ENCODE assay signal across 17 mouse cellular contexts in genomic region chr10:84393405-84393804, GRCm38 (mm10). TPM values are rescaled to one million over a fixed set of nuclear protein-coding genes. Genes with fewer than 3 reads are reported as not detected.
DNase-seq lines count a peak whose midpoint lies in the region; ATAC-seq lines count a peak whose summit lies in the region.
"Had no signal": no experiment of that assay in that cellular context is flagged by ENCODE, and none has a peak within 500 bp of the region (broad histone marks: within the 10 kb centered on the region; RNA-seq: fewer than 3 reads in every experiment).

No protein-coding gene starts in this region.

- H3K9me3 ChIP-seq in forebrain, embryonic 10.5 days: no peaks in the 10 kb centered on the region
- H3K9me3 ChIP-seq in forebrain, embryonic 14.5 days (replicated peaks; ENCODE audit: control insufficient read depth, low read length): no peaks in the 10 kb centered on the region
- H3K9me3 ChIP-seq in heart, embryonic 16.5 days (replicated peaks; ENCODE audit: control insufficient read depth, low read length): no peaks in the 10 kb centered on the region
- no peaks in the 10 kb centered on the region for H3K9me3 ChIP-seq in limb, embryonic 13.5 days
- H3K9me3 ChIP-seq in limb, embryonic 10.5 days (replicated peaks): no peaks in the 10 kb centered on the region
- no peaks in the 10 kb centered on the region for H3K9me3 ChIP-seq in forebrain, embryonic 16.5 days (ENCODE audit: control insufficient read depth, low read length)
- no peaks in the 10 kb centered on the region for H3K9me3 ChIP-seq in liver, embryonic 11.5 days (ENCODE audit: control insufficient read depth, low read length)
- H3K9me3 ChIP-seq: hindbrain, embryonic 15.5 days; midbrain, embryonic 13.5 days had no signal

- ATAC-seq in forebrain, embryonic 14.5 days: no peak
- ATAC-seq in heart, embryonic 16.5 days (replicated peaks; ENCODE audit: extremely low read depth, insufficient read depth, low FRiP score): no peak
- no peak for ATAC-seq in limb, embryonic 13.5 days (ENCODE audit: low FRiP score, low read depth)
- ATAC-seq in forebrain, embryonic 16.5 days: no peak
- no peak for ATAC-seq in liver, embryonic 11.5 days (replicated peaks; ENCODE audit: low FRiP score)
- ATAC-seq: midbrain, embryonic 13.5 days had no signal

- peaks cover 36% of the 10 kb centered on the region for H3K36me3 ChIP-seq in forebrain, embryonic 10.5 days (replicated peaks)
- peaks cover 5% of the 10 kb centered on the region; the same call in 1 of the 2 replicates for H3K36me3 ChIP-seq in forebrain, embryonic 14.5 days (ENCODE audit: control insufficient read depth, insufficient read depth, low read length)
- H3K36me3 ChIP-seq in heart, embryonic 16.5 days (ENCODE audit: control insufficient read depth, insufficient read depth): no peaks in the 10 kb centered on the region
- H3K36me3 ChIP-seq in limb, embryonic 13.5 days: peaks cover 30% of the 10 kb centered on the region
- H3K36me3 ChIP-seq in limb, embryonic 10.5 days: peaks cover 2% of the 10 kb centered on the region; the same call in 1 of the 2 replicates
- H3K36me3 ChIP-seq in forebrain, embryonic 16.5 days (ENCODE audit: control insufficient read depth, insufficient read depth): no peaks in the 10 kb centered on the region
- H3K36me3 ChIP-seq in liver, embryonic 11.5 days (ENCODE audit: control insufficient read depth, insufficient read depth, low read length): no peaks in the 10 kb centered on the region
- H3K36me3 ChIP-seq: midbrain, embryonic 13.5 days had no signal

- 87% methylated on average over 9 of the region's 9 CpGs for WGBS in forebrain, embryonic 10.5 days
- WGBS in forebrain, embryonic 14.5 days: 81% methylated on average over 9 of the region's 9 CpGs
- WGBS in heart, embryonic 16.5 days: 59% methylated on average over 9 of the region's 9 CpGs
- WGBS in limb, embryonic 13.5 days: 81% methylated on average over 9 of the region's 9 CpGs
- WGBS in limb, embryonic 10.5 days: 85% methylated on average over 9 of the region's 9 CpGs
- WGBS in forebrain, embryonic 16.5 days: 75% methylated on average over 9 of the region's 9 CpGs
- WGBS in liver, embryonic 11.5 days: 64% methylated on average over 9 of the region's 9 CpGs

- H3K9ac ChIP-seq in forebrain, embryonic 14.5 days (ENCODE audit: low read length): no peak overlapping the region
- 0 out of 2 replicates have a peak overlapping the region, but pooled peaks have one; percentile 24 for H3K9ac ChIP-seq in heart, embryonic 16.5 days (ENCODE audit: low read length)
- H3K9ac ChIP-seq in limb, embryonic 13.5 days: no peak overlapping the region
- H3K9ac ChIP-seq in forebrain, embryonic 16.5 days (replicated peaks; ENCODE audit: low read depth, low read length): no peak overlapping the region
- no peak overlapping the region for H3K9ac ChIP-seq in liver, embryonic 11.5 days (ENCODE audit: low read depth, low read length)
- H3K9ac ChIP-seq: hindbrain, embryonic 15.5 days; midbrain, embryonic 13.5 days had no signal

- intact Hi-C loops in heart, postnatal 10 days (cut with DNase I): no loop called here

- no peak for DNase-seq in forebrain, embryonic 10.5 days (ENCODE audit: extremely low spot score, low spot score)
- DNase-seq in forebrain, embryonic 14.5 days (ENCODE audit: low spot score): no peak
- no peak for DNase-seq in heart, postnatal 10 days
- DNase-seq in limb, embryonic 10.5 days (ENCODE audit: low spot score): no peak
- no peak for DNase-seq in liver, embryonic 11.5 days (ENCODE audit: low spot score)
- DNase-seq: adrenal gland, adult 8-10 months; cerebellum, postnatal 25 days; heart, adult 2 months; kidney, adult 8-10 months; kidney, postnatal 36 days; thymus, adult 2 months had no signal

- H3K27me3 ChIP-seq in forebrain, embryonic 10.5 days (ENCODE audit: poor library complexity, severe bottlenecking): no peaks in the 10 kb centered on the region
- H3K27me3 ChIP-seq in forebrain, embryonic 14.5 days (replicated peaks; ENCODE audit: control insufficient read depth, insufficient read depth, low read length): no peaks in the 10 kb centered on the region
- H3K27me3 ChIP-seq in heart, embryonic 16.5 days (ENCODE audit: control insufficient read depth, insufficient read depth, low read length): no peaks in the 10 kb centered on the region
- no peaks in the 10 kb centered on the region for H3K27me3 ChIP-seq in limb, embryonic 13.5 days
- H3K27me3 ChIP-seq in limb, embryonic 10.5 days (ENCODE audit: low read depth, poor library complexity, severe bottlenecking): no peaks in the 10 kb centered on the region
- H3K27me3 ChIP-seq in forebrain, embryonic 16.5 days (replicated peaks; ENCODE audit: control insufficient read depth, insufficient read depth, low read length): no peaks in the 10 kb centered on the region
- no peaks in the 10 kb centered on the region; the same call in 1 of the 2 replicates for H3K27me3 ChIP-seq in liver, embryonic 11.5 days (replicated peaks; ENCODE audit: control insufficient read depth, insufficient read depth, low read length)
- H3K27me3 ChIP-seq: CH12.LX; hindbrain, embryonic 15.5 days; midbrain, embryonic 13.5 days had no signal

- peaks cover 79% of the 10 kb centered on the region for H3K4me1 ChIP-seq in forebrain, embryonic 10.5 days
- H3K4me1 ChIP-seq in forebrain, embryonic 14.5 days (ENCODE audit: control insufficient read depth, insufficient read depth, low read length): peaks cover 32% of the 10 kb centered on the region
- peaks cover 65% of the 10 kb centered on the region for H3K4me1 ChIP-seq in heart, embryonic 16.5 days (ENCODE audit: control insufficient read depth, insufficient read depth, low read length)
- H3K4me1 ChIP-seq in limb, embryonic 13.5 days: peaks cover 46% of the 10 kb centered on the region
- H3K4me1 ChIP-seq in limb, embryonic 10.5 days: peaks cover 21% of the 10 kb centered on the region
- H3K4me1 ChIP-seq in forebrain, embryonic 16.5 days (replicated peaks; ENCODE audit: control insufficient read depth, insufficient read depth, low read length): peaks cover 53% of the 10 kb centered on the region
- peaks cover 15% of the 10 kb centered on the region for H3K4me1 ChIP-seq in liver, embryonic 11.5 days (replicated peaks; ENCODE audit: control insufficient read depth, insufficient read depth, low read length)

- H3K4me2 ChIP-seq in forebrain, embryonic 14.5 days (ENCODE audit: low read length): no peak overlapping the region
- no peak overlapping the region for H3K4me2 ChIP-seq in heart, embryonic 16.5 days (ENCODE audit: low read depth, low read length)
- no peak overlapping the region for H3K4me2 ChIP-seq in limb, embryonic 13.5 days (replicated peaks)
- no peak overlapping the region for H3K4me2 ChIP-seq in forebrain, embryonic 16.5 days (ENCODE audit: low read length)
- H3K4me2 ChIP-seq in liver, embryonic 11.5 days: no peak overlapping the region
- H3K4me2 ChIP-seq: hindbrain, embryonic 15.5 days; midbrain, embryonic 13.5 days had no signal

- H3K27ac ChIP-seq in forebrain, embryonic 10.5 days: peak overlapping the region; percentile 79; the same call in 1 of the 2 replicates
- no peak overlapping the region for H3K27ac ChIP-seq in forebrain, embryonic 14.5 days (ENCODE audit: low read depth, low read length)
- H3K27ac ChIP-seq in heart, embryonic 16.5 days (ENCODE audit: low read length): no peak overlapping the region; the same call in 1 of the 2 replicates
- 0 out of 2 replicates have a peak overlapping the region, but pooled peaks have one; percentile 10 for H3K27ac ChIP-seq in limb, embryonic 13.5 days
- no peak overlapping the region for H3K27ac ChIP-seq in limb, embryonic 10.5 days
- H3K27ac ChIP-seq in forebrain, embryonic 16.5 days (ENCODE audit: low read length): peak overlapping the region; percentile 20; the same call in 1 of the 2 replicates
- no peak overlapping the region for H3K27ac ChIP-seq in liver, embryonic 11.5 days (ENCODE audit: low read depth, low read length)
- H3K27ac ChIP-seq: heart, adult 2 months had no signal

- no peak overlapping the region for H3K4me3 ChIP-seq in forebrain, embryonic 10.5 days
- no peak overlapping the region for H3K4me3 ChIP-seq in forebrain, embryonic 14.5 days (ENCODE audit: low read depth, low read length)
- no peak overlapping the region for H3K4me3 ChIP-seq in heart, embryonic 16.5 days (ENCODE audit: low read length)
- no peak overlapping the region for H3K4me3 ChIP-seq in limb, embryonic 13.5 days
- no peak overlapping the region for H3K4me3 ChIP-seq in limb, embryonic 10.5 days
- no peak overlapping the region for H3K4me3 ChIP-seq in forebrain, embryonic 16.5 days (replicated peaks; ENCODE audit: low read length)
- no peak overlapping the region for H3K4me3 ChIP-seq in liver, embryonic 11.5 days (ENCODE audit: low read depth, low read length)
- H3K4me3 ChIP-seq: heart, adult 2 months; hindbrain, embryonic 15.5 days; midbrain, embryonic 13.5 days had no signal

RNA-seq across cellular contexts. Expression of gene Nuak1, which starts 47.0 kb away (rescaled TPM):
- polyA plus RNA-seq in forebrain, embryonic 10.5 days (2016; fragmentation: Nextera tagmentation; extraction: Ambion mirVana): 2.1 and 2.4 TPM in 2 replicates
- 12.6 and 12.9 TPM in 2 replicates for polyA plus RNA-seq in forebrain, embryonic 14.5 days (2014; fragmentation: Nextera tagmentation; extraction: Ambion mirVana)
- polyA plus RNA-seq in heart, embryonic 16.5 days (2015; fragmentation: Nextera tagmentation; extraction: Ambion mirVana): 3.0 and 3.2 TPM in 2 replicates
- 10 to 100 TPM; 25.3 to 33.0 TPM for total RNA-seq in heart, postnatal 10 days (2021)
- 3.9 and 4.0 TPM in 2 replicates for polyA plus RNA-seq in limb, embryonic 13.5 days (2015; fragmentation: Nextera tagmentation; extraction: Ambion mirVana)
- polyA plus RNA-seq in limb, embryonic 10.5 days (2016; fragmentation: Nextera tagmentation; extraction: Ambion mirVana): 0.69 and 1.2 TPM in 2 replicates
- 12.5 and 15.7 TPM in 2 replicates for polyA plus RNA-seq in forebrain, embryonic 16.5 days (2015; fragmentation: Nextera tagmentation; extraction: Ambion mirVana)
- polyA plus RNA-seq in liver, embryonic 11.5 days (2014; fragmentation: Nextera tagmentation; extraction: Ambion mirVana): 0.47 and 0.70 TPM in 2 replicates

Comparison
In these comparisons a context has a peak if more than half of its experiments do, and no peak if none do; other contexts are left out.
1. H3K27ac ChIP-seq: peak in forebrain, embryonic 10.5 days (single experiment), limb, embryonic 13.5 days (single experiment) and forebrain, embryonic 16.5 days (single experiment); none in forebrain, embryonic 14.5 days (single experiment), heart, embryonic 16.5 days (single experiment), limb, embryonic 10.5 days (single experiment) and liver, embryonic 11.5 days (single experiment).